Mouse (Mus musculus) left cerebral cortex, postnatal 4 days (tissue): ENCODE measurements around the gene Ryr1. TPM values are rescaled to one million over a fixed set of nuclear protein-coding genes. Genes with fewer than 3 reads are reported as not detected.
A peak's percentile ranks its signal among the peaks of the same experiment; 100 is the strongest.

Experiments
- DNase-seq: peaks from one replicate; pipeline ENCODE4 v3.0.0-alpha.2; 2022
- intact Hi-C: fragments of 180-260 bp; cut with DNase I; formaldehyde crosslinking; loops from one replicate; pipeline ENCODE4 v1.15.1; 2025
- total RNA-seq, 2 experiments: library from RNA; stranded (reverse); gene quantifications; 2 replicates each; pipeline ENCODE4 v1.2.3; 2021

Gene Ryr1
- 10 to 100 TPM; 10.6 to 13.7 TPM for total RNA-seq

- no peak for DNase-seq
Observed at GRCm38 (mm10) chr7:29124970-29125369, at the start of gene Ryr1. TSS of gene Ryr1 (minus strand) at chr7:29125179.

GRCm38 (mm10) chr7:29172390-29173016 lies 47.5 kb upstream of the Ryr1 start:
- no peak for DNase-seq
- intact Hi-C loops, result loop anchor here (5.0 kb wide), 1 partner anchor 130 kb away; the partner anchor contains the start of gene Dpf1

More at GRCm38 (mm10) chr7:29124970-29125369, at the start of gene Ryr1:
- intact Hi-C loops, result no loop called here

GRCm38 (mm10) chr7:29171562-29172097 lies 46.7 kb upstream of the Ryr1 start:
- DNase-seq, result no peak
- intact Hi-C loops, result loop anchor here (5.0 kb wide), 1 partner anchor 131 kb away; the partner anchor contains the start of gene Dpf1

GRCm38 (mm10) chr7:29170755-29171561 lies 46.0 kb upstream of the Ryr1 start:
- peak; percentile 39 for DNase-seq
- intact Hi-C loops, result loop anchor here (5.0 kb wide), 1 partner anchor 131 kb away; the partner anchor contains the start of gene Dpf1

GRCm38 (mm10) chr7:29170066-29170754 lies 45.2 kb upstream of the Ryr1 start, which contains the start of the genes Ggn and Spred3:
TSS of gene Ggn (plus strand) at chr7:29170210.
TSS of gene Spred3 (minus strand) at chr7:29170411.
- intact Hi-C loops, result loop anchor here (5.0 kb wide), 1 partner anchor 132 kb away; the partner anchor contains the start of gene Dpf1

GRCm38 (mm10) chr7:29169231-29170065 lies 44.5 kb upstream of the Ryr1 start:
- DNase-seq, result peak; percentile 92
- intact Hi-C loops, result loop anchor here (5.0 to 10.0 kb wide), 2 partner anchors 105 to 133 kb away; partner anchors contain the start of gene Dpf1

More at GRCm38 (mm10) chr7:29170066-29170754, 45.2 kb upstream of the Ryr1 start, which contains the start of the genes Ggn and Spred3:
- DNase-seq, result peak; percentile 61

GRCm38 (mm10) chr7:29168791-29169230 lies 43.8 kb upstream of the Ryr1 start:
- intact Hi-C loops, result loop anchor here (10.0 kb wide), 1 partner anchor 104 kb away; no protein-coding TSS in a partner anchor
- peak; percentile 61 for DNase-seq

GRCm38 (mm10) chr7:29168121-29168695 lies 43.2 kb upstream of the Ryr1 start:
- intact Hi-C loops, result loop anchor here (10.0 kb wide), 1 partner anchor 103 kb away; no protein-coding TSS in a partner anchor

GRCm38 (mm10) chr7:29167656-29168055 lies 42.7 kb upstream of the Ryr1 start:
- DNase-seq, result no peak
- intact Hi-C loops, result loop anchor here (10.0 kb wide), 1 partner anchor 103 kb away; no protein-coding TSS in a partner anchor

More at GRCm38 (mm10) chr7:29168121-29168695, 43.2 kb upstream of the Ryr1 start:
- DNase-seq, result no peak

GRCm38 (mm10) chr7:29162750-29163525 lies 38.0 kb upstream of the Ryr1 start:
- intact Hi-C loops, result loop anchor here (10.0 kb wide), 1 partner anchor 98 kb away; no protein-coding TSS in a partner anchor

GRCm38 (mm10) chr7:29162294-29162693 lies 37.3 kb upstream of the Ryr1 start:
- intact Hi-C loops, result loop anchor here (10.0 kb wide), 1 partner anchor 97 kb away; no protein-coding TSS in a partner anchor
- DNase-seq, result no peak

More at GRCm38 (mm10) chr7:29162750-29163525, 38.0 kb upstream of the Ryr1 start:
- no peak for DNase-seq

- DNase-seq, result no peak
- intact Hi-C loops, result no loop called here
Observed at GRCm38 (mm10) chr7:29158264-29158663, 33.3 kb upstream of the Ryr1 start.

- DNase-seq, result peak; percentile 85
- intact Hi-C loops, result no loop called here
Observed at GRCm38 (mm10) chr7:29155838-29156782, 31.1 kb upstream of the Ryr1 start, which contains the start of gene Fam98c. TSS of gene Fam98c (minus strand) at chr7:29156234.

- intact Hi-C loops, result no loop called here
- peak; percentile 90 for DNase-seq
Observed at GRCm38 (mm10) chr7:29155196-29155837, 30.3 kb upstream of the Ryr1 start.

GRCm38 (mm10) chr7:29154018-29154720 lies 29.2 kb upstream of the Ryr1 start:
- intact Hi-C loops, result no loop called here
- DNase-seq, result no peak
